ENCODE assay signal across 16 mouse cellular contexts in the genomic region with DNA sequence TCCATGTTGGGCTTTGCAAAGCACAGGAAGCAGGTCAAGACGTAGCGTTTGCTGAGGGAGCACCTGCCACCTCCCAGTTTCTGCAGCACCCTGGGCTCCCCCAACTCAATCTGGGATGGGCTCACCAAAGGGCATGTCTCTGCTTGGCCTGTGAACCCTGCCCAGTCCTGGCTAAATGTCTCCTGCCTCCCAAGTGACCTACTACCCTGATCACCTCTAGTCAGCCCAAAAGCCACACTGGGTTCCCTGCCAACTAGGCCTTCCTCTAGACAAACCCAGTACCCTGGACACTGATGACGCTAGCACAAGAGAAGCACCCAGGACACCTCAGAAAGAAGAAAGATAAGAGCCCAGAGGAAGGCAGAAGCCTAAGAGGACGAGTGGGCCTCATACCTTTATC.
"Had no signal": no experiment of that assay in that cellular context is flagged by ENCODE, and none has a peak within 500 bp of the region (broad histone marks: within the 10 kb centered on the region; RNA-seq: fewer than 3 reads in every experiment).

No protein-coding gene starts in this region.

- H3K27ac ChIP-seq: kidney, embryonic 15.5 days; left cerebral cortex, adult 2 months; limb, embryonic 15.5 days; lung, embryonic 15.5 days; macrophage; midbrain, embryonic 15.5 days; neural tube, embryonic 13.5 days had no signal

- H3K9me3 ChIP-seq: kidney, embryonic 15.5 days; limb, embryonic 15.5 days; lung, embryonic 15.5 days; megakaryocyte, embryonic 14.5 days; midbrain, embryonic 15.5 days; neural tube, embryonic 13.5 days had no signal

- DNase-seq: kidney, postnatal 25 days; lung, postnatal 14 days; retina, postnatal 1 day; right cerebral cortex, postnatal 4 days; spleen, adult 18-20 months; thymus, adult 18-20 months; thymus, postnatal 14 days had no signal

- H3K27me3 ChIP-seq: kidney, embryonic 15.5 days; limb, embryonic 15.5 days; lung, embryonic 15.5 days; megakaryocyte, embryonic 14.5 days; midbrain, embryonic 15.5 days; neural tube, embryonic 13.5 days had no signal

- H3K4me3 ChIP-seq: kidney, embryonic 15.5 days; left cerebral cortex, adult 2 months; limb, embryonic 15.5 days; lung, embryonic 15.5 days; midbrain, embryonic 15.5 days; neural tube, embryonic 13.5 days had no signal

- H3K9ac ChIP-seq: kidney, embryonic 15.5 days; limb, embryonic 15.5 days; lung, embryonic 15.5 days; midbrain, embryonic 15.5 days; neural tube, embryonic 13.5 days had no signal

- H3K4me2 ChIP-seq: kidney, embryonic 15.5 days; limb, embryonic 15.5 days; lung, embryonic 15.5 days; midbrain, embryonic 11.5 days; midbrain, embryonic 15.5 days; neural tube, embryonic 13.5 days had no signal

- ATAC-seq: midbrain, embryonic 15.5 days had no signal
